Mouse (Mus musculus) MEL (cell line): ENCODE results near the gene Zmiz1. TPM values are rescaled to one million over a fixed set of nuclear protein-coding genes. Genes with fewer than 3 reads are reported as not detected.

Experiments used
- DNase-seq: peaks from one replicate; pipeline ENCODE4 v3.0.0; 2011; ENCODE audit warnings: low read depth, low spot score
- H3K27ac ChIP-seq: 2 replicates; pipeline ENCODE4 v1.5.1; 2012; ENCODE audit warnings: low read depth, mild to moderate bottlenecking, control low read depth, low read length, moderate library complexity; ENCODE audit not compliant: control insufficient read depth
- H3K27me3 ChIP-seq, 2 experiments: fragments of 150-350 bp in 1 of 2; sonication (generic) in 1 of 2; 2 replicates each; pipeline ENCODE4 v1.6.1; 2012; ENCODE audit warnings: low read length in 2 of 2, mild to moderate bottlenecking in 2 of 2, improper control_type of control experiment in 1 of 2, moderate library complexity in 1 of 2; ENCODE audit not compliant: insufficient read depth in 2 of 2, control insufficient read depth in 1 of 2
- H3K36me3 ChIP-seq, 2 experiments: 2 replicates each; pipeline ENCODE4 v1.6.1; 2012 to 2014; ENCODE audit warnings: low read length in 2 of 2, improper control_type of control experiment in 1 of 2, inconsistent platforms in 1 of 2, mild to moderate bottlenecking in 1 of 2; ENCODE audit not compliant: insufficient read depth in 2 of 2, control insufficient read depth in 1 of 2
- H3K4me1 ChIP-seq, 2 experiments: fragments of 150-350 bp in 1 of 2; sonication (generic) in 1 of 2; 2 replicates each; pipeline ENCODE4 v1.6.1; 2012; ENCODE audit warnings: low read length in 2 of 2, improper control_type of control experiment in 1 of 2, mild to moderate bottlenecking in 1 of 2; ENCODE audit not compliant: insufficient read depth in 2 of 2, control insufficient read depth in 1 of 2
- H3K4me3 ChIP-seq, 2 experiments: fragments of 150-350 bp in 1 of 2; sonication (generic) in 1 of 2; 2 replicates each; pipeline ENCODE4 v1.5.1; 2012; ENCODE audit warnings: low read depth in 2 of 2, low read length in 2 of 2, mild to moderate bottlenecking in 2 of 2, moderate library complexity in 2 of 2, control low read depth in 1 of 2, improper control_type of control experiment in 1 of 2; ENCODE audit not compliant: control insufficient read depth in 1 of 2, insufficient read depth in 1 of 2
- H3K79me2 ChIP-seq: 2 replicates; pipeline ENCODE4 v1.6.1; 2012; ENCODE audit warnings: mild to moderate bottlenecking, low read length, moderate library complexity; ENCODE audit not compliant: control insufficient read depth, poor library complexity, insufficient read depth
- H3K9ac ChIP-seq: 2 replicates; pipeline ENCODE4 v1.6.1; 2012; ENCODE audit warnings: low read depth, mild to moderate bottlenecking, control low read depth, low read length, moderate library complexity; ENCODE audit not compliant: control insufficient read depth, poor library complexity, severe bottlenecking
- H3K9me3 ChIP-seq: fragments of 150-350 bp; sonication (generic); replicated peaks from 2 replicates; pipeline ENCODE4 v1.6.1; 2012; ENCODE audit warnings: mild to moderate bottlenecking, low read length, improper control_type of control experiment, moderate library complexity; ENCODE audit not compliant: insufficient read depth
- CTCF ChIP-seq, 3 experiments: IDR thresholded peaks in 2 of 3; conservative IDR thresholded peaks in 1 of 3; 2 replicates each; pipeline ENCODE4 v1.5.1; 2011 to 2012; ENCODE audit warnings: low read length in 3 of 3, low read depth in 2 of 3, mild to moderate bottlenecking in 2 of 3, improper control_type of control experiment in 1 of 3, inconsistent platforms in 1 of 3, mixed read lengths in 1 of 3, moderate library complexity in 1 of 3; ENCODE audit not compliant: control insufficient read depth in 1 of 3, insufficient read depth in 1 of 3, poor library complexity in 1 of 3, severe bottlenecking in 1 of 3
- MAX ChIP-seq: IDR thresholded peaks from 2 replicates; pipeline ENCODE4 v1.6.1; 2011; ENCODE audit warnings: low read length, improper control_type of control experiment
- MEF2A ChIP-seq: IDR thresholded peaks from 2 replicates; pipeline ENCODE4 v1.6.1; 2014; ENCODE audit warnings: low read depth, mild to moderate bottlenecking, inconsistent platforms, low read length, improper control_type of control experiment; ENCODE audit not compliant: poor library complexity, insufficient replicate concordance, severe bottlenecking; ENCODE audit errors: extremely low read depth
- MYC ChIP-seq: IDR thresholded peaks from 2 replicates; pipeline ENCODE4 v1.6.1; 2011; ENCODE audit warnings: low read depth, mild to moderate bottlenecking, low read length, improper control_type of control experiment, moderate library complexity
- NELFE ChIP-seq: IDR thresholded peaks from 2 replicates; pipeline ENCODE4 v1.6.1; 2011; ENCODE audit warnings: low read depth, low read length, improper control_type of control experiment
- POLR2AphosphoS5 ChIP-seq: IDR thresholded peaks from 2 replicates; pipeline ENCODE4 v1.6.1; 2012; ENCODE audit warnings: low read depth, borderline replicate concordance, mild to moderate bottlenecking, inconsistent platforms, low read length, moderate library complexity, mixed read lengths
- RAD21 ChIP-seq: IDR thresholded peaks from 2 replicates; pipeline ENCODE4 v1.6.1; 2011; ENCODE audit warnings: mild to moderate bottlenecking, low read depth, low read length, improper control_type of control experiment
- SIN3A ChIP-seq: IDR thresholded peaks from 2 replicates; pipeline ENCODE4 v1.6.1; 2012; ENCODE audit warnings: low read length, improper control_type of control experiment, inconsistent platforms
- SMC3 ChIP-seq: IDR thresholded peaks from 2 replicates; pipeline ENCODE4 v1.6.1; 2011; ENCODE audit warnings: low read depth, low read length, improper control_type of control experiment
- TCF12 ChIP-seq: IDR thresholded peaks from 2 replicates; pipeline ENCODE4 v1.6.1; 2014; ENCODE audit warnings: low read depth, mild to moderate bottlenecking, inconsistent platforms, low read length, improper control_type of control experiment, moderate library complexity
- ZC3H11A ChIP-seq: IDR thresholded peaks from 2 replicates; pipeline ENCODE4 v1.6.1; 2012; ENCODE audit warnings: low read depth, mild to moderate bottlenecking, inconsistent platforms, low read length, improper control_type of control experiment
- ZKSCAN1 ChIP-seq: IDR thresholded peaks from 2 replicates; pipeline ENCODE4 v1.6.1; 2012; ENCODE audit warnings: low read depth, mild to moderate bottlenecking, inconsistent platforms, low read length, improper control_type of control experiment, moderate library complexity
- ZMIZ1 ChIP-seq: IDR thresholded peaks from 2 replicates; pipeline ENCODE4 v1.6.1; 2012; ENCODE audit warnings: low read depth, mild to moderate bottlenecking, inconsistent platforms, low read length, improper control_type of control experiment, moderate library complexity
- polyA plus RNA-seq, 2 experiments: library from polyadenylated mRNA; stranded (reverse) in 1 of 2; unstranded in 1 of 2; fragments of >175 nt in 1 of 2; fragments of >200 nt in 1 of 2; gene quantifications; 2 replicates each; pipeline versions ENCODE4 v1.2.1 to v1.2.4; 2012; ENCODE audit warnings: low replicate concordance in 2 of 2, low read depth in 1 of 2; ENCODE audit not compliant: insufficient read length in 2 of 2, insufficient read depth in 1 of 2, missing spikeins in 1 of 2
- total RNA-seq: library from RNA; depleted of rRNA; stranded (reverse); fragments of 300-350 nt; gene quantifications from 2 replicates; pipeline ENCODE4 v1.2.3, GENCODE M21; 2012

Gene Zmiz1
- total and polyA plus RNA-seq, 3 experiments: 2.7 to 19.9 TPM; not detected in 1

DNA sequence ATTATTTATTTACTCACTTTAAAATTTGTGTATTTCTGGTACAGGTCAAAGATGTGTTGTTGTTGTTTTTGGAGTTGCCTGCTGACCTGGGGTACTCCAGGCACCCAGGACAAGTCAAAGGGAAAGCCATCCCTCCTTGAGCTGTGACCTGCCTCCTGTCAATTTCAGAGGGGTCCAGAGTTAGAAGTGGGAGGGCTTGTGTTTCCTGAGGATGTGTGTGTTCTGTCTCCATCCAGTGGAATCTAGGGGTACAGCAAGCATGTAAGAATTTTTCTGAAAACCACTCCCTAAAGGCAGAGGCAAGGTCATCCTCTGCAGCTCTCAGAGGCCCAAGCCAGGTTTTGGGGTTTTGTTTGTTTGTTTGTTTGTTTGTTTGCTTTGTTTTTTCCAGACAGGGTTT, 243.0 kb downstream of the Zmiz1 start:
- Histone ChIP-seq H3K79me2 (no peaks in the 10 kb centered on the region), H3K27ac (no peak overlapping the region), H3K4me3 (no peak overlapping the region), H3K4me1 (no peaks in the 10 kb centered on the region; a peak in 1 of 4 replicates), H3K36me3 (no peaks in the 10 kb centered on the region), H3K9ac (no peak overlapping the region), H3K27me3 (no peaks in the 10 kb centered on the region), H3K9me3 (no peaks in the 10 kb centered on the region)
- peak; percentile 66 for DNase-seq
- TF ChIP-seq MAX (no peak), ZMIZ1 (no peak), ZC3H11A (peak; percentile 60), SMC3 (peak; percentile 73), CTCF (IDR thresholded peaks at IDR 0.05 in 2 of 3, conservative IDR thresholded peaks at IDR 0.05 in 1 of 3; ENCODE audit: control insufficient read depth in 1 of 3, insufficient read depth in 1 of 3, low read depth in 2 of 3, low read length in 3 of 3, poor library complexity in 1 of 3, severe bottlenecking in 1 of 3) (peak; percentile 45 to 75 (median 58)), RAD21 (peak; percentile 77)

DNA sequence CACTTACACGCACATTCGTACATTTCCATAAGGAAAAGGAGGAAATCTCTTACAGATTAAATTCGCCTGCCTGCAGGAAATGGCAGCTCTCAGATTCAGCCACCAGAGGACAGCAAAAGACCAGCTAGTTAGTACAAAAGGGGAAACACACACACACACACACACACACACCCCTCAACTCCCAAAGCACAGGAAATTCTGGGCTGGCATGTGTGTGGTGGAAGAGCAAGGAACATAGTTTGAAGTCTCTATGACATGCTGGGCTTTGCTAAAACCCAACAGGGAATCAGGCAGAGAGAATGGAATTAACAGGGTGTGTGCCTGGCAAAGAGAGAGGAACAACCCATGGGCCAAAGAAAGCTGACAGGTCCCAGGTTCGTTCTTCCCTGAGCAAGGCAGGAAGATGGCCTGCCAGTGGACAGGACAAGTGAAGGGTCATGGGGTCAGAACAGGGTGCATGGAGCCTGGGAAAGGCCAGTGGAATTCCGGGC, 248.8 kb downstream of the Zmiz1 start:
- DNase-seq: peak; percentile 66
- H3K4me1 ChIP-seq: peaks cover 0 to 6% of the 10 kb centered on the region in 2 experiments; a peak in 1 of 4 replicates

DNA sequence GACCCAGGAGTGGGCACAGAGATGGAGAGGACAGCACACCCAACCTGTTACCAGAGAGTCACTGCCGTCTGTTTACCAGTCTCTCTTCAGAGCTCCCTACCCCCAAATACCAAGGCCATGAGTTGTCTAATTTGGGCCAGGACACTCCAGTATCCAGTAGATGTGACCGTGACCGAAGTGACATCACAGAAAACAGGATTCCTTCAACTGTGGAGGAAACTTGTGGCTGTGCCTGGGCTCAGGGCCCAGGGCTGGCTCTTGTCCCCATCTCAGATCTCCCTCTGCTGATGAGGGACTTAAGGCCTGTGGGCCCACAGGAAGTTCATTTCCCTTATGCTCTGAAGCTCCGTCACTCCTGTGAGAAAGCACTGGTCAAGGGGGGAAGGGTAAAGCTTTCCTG, 249.5 kb downstream of the Zmiz1 start:
- H3K9ac ChIP-seq: no peak overlapping the region
- TF ChIP-seq ZC3H11A (no peak), MEF2A (no peak)
- no peak overlapping the region for H3K4me3 ChIP-seq
- no peaks in the 10 kb centered on the region; a peak in 1 of 4 replicates for H3K36me3 ChIP-seq
- no peaks in the 10 kb centered on the region for H3K9me3 ChIP-seq
- no peaks in the 10 kb centered on the region for H3K79me2 ChIP-seq
- no peak for DNase-seq
- H3K27ac ChIP-seq: no peak overlapping the region
- H3K4me1 ChIP-seq: 0 out of 4 replicates have a peak, but pooled peaks cover 0 to 6% of the 10 kb centered on the region in 2 experiments
- no peaks in the 10 kb centered on the region for H3K27me3 ChIP-seq

More for the DNA sequence above, 248.8 kb downstream of the Zmiz1 start:
- H3K36me3 ChIP-seq: no peaks in the 10 kb centered on the region; a peak in 1 of 4 replicates
- H3K27ac ChIP-seq: no peak overlapping the region
- no peaks in the 10 kb centered on the region for H3K27me3 ChIP-seq
- H3K9ac ChIP-seq: no peak overlapping the region
- no peaks in the 10 kb centered on the region for H3K9me3 ChIP-seq
- H3K79me2 ChIP-seq: no peaks in the 10 kb centered on the region
- no peak overlapping the region for H3K4me3 ChIP-seq
- TF ChIP-seq SMC3: peak; percentile 84
- no peak for TF ChIP-seq MAX
- peak; percentile 67 for TF ChIP-seq ZC3H11A
- peak; percentile 73 to 92 (median 84) for TF ChIP-seq CTCF (IDR thresholded peaks at IDR 0.05 in 2 of 3, conservative IDR thresholded peaks at IDR 0.05 in 1 of 3; ENCODE audit: control insufficient read depth in 1 of 3, insufficient read depth in 1 of 3, low read depth in 2 of 3, low read length in 3 of 3, poor library complexity in 1 of 3, severe bottlenecking in 1 of 3)
- TF ChIP-seq TCF12: no peak
- peak; percentile 88 for TF ChIP-seq RAD21
- no peak for TF ChIP-seq POLR2AphosphoS5
- no peak for TF ChIP-seq NELFE
- no peak for TF ChIP-seq MYC
- TF ChIP-seq ZKSCAN1: no peak
- 0 out of 2 replicates have a peak, but pooled peaks have one; percentile 44 for TF ChIP-seq SIN3A
